Mouse (Mus musculus): ENCODE results near the gene Gm572. TPM values are rescaled to one million over a fixed set of nuclear protein-coding genes. Genes with fewer than 3 reads are reported as not detected.
A peak's percentile ranks its signal among the peaks of the same experiment; 100 is the strongest.

Gm572 gene
- polyA plus RNA-seq, 1 experiment, result 0.07 TPM

- Histone ChIP-seq H3K36me3 (ENCODE audit: control insufficient read depth, insufficient read depth, low read length) (no peaks in the 10 kb centered on the region), H3K27ac (ENCODE audit: insufficient read depth, low read length) (no peak overlapping the region), H3K4me3 (ENCODE audit: extremely low read depth, insufficient read depth, insufficient read length) (no peak overlapping the region), H3K27me3 (ENCODE audit: control insufficient read depth, insufficient read depth, low read length) (no peaks in the 10 kb centered on the region), H3K4me1 (ENCODE audit: control insufficient read depth, insufficient read depth, insufficient read length) (no peaks in the 10 kb centered on the region)
- no peak for DNase-seq (ENCODE audit: low read depth in 1 of 2, low spot score in 2 of 2)
- no peak for TF ChIP-seq CTCF (IDR thresholded peaks at IDR 0.05; ENCODE audit: extremely low read depth, insufficient read depth, insufficient read length, insufficient replicate concordance)
- no peak for TF ChIP-seq POLR2A (IDR thresholded peaks at IDR 0.05; ENCODE audit: low read depth, low read length)
- WGBS, result 73% methylated on average over 2 of the region's 2 CpGs
These were observed 7.8 kb upstream of the Gm572 start for GRCm38 (mm10) chr4:148635309-148635708.

GRCm38 (mm10) chr4:148638302-148638701 lies 4.8 kb upstream of the Gm572 start:
- TF ChIP-seq CTCF (IDR thresholded peaks at IDR 0.05; ENCODE audit: extremely low read depth, insufficient read depth, insufficient read length, insufficient replicate concordance), result no peak
- no peak for TF ChIP-seq POLR2A (IDR thresholded peaks at IDR 0.05; ENCODE audit: low read depth, low read length)
- no peak for DNase-seq (ENCODE audit: low read depth in 1 of 2, low spot score in 2 of 2)
- Histone ChIP-seq H3K27me3 (ENCODE audit: control insufficient read depth, insufficient read depth, low read length) (no peaks in the 10 kb centered on the region), H3K36me3 (ENCODE audit: control insufficient read depth, insufficient read depth, low read length) (no peaks in the 10 kb centered on the region), H3K4me1 (ENCODE audit: control insufficient read depth, insufficient read depth, insufficient read length) (no peaks in the 10 kb centered on the region; the same call in 1 of the 2 replicates), H3K4me3 (ENCODE audit: extremely low read depth, insufficient read depth, insufficient read length) (no peak overlapping the region), H3K27ac (ENCODE audit: insufficient read depth, low read length) (no peak overlapping the region)
- 21% methylated on average over 9 of the region's 9 CpGs for WGBS

GRCm38 (mm10) chr4:148639455-148639854 lies 3.7 kb upstream of the Gm572 start:
- Histone ChIP-seq H3K4me3 (ENCODE audit: extremely low read depth, insufficient read depth, insufficient read length) (no peak overlapping the region), H3K27me3 (ENCODE audit: control insufficient read depth, insufficient read depth, low read length) (no peaks in the 10 kb centered on the region), H3K4me1 (ENCODE audit: control insufficient read depth, insufficient read depth, insufficient read length) (peaks cover 7% of the 10 kb centered on the region; the same call in 1 of the 2 replicates), H3K27ac (ENCODE audit: insufficient read depth, low read length) (no peak overlapping the region), H3K36me3 (ENCODE audit: control insufficient read depth, insufficient read depth, low read length) (no peaks in the 10 kb centered on the region)
- DNase-seq (ENCODE audit: low read depth in 1 of 2, low spot score in 2 of 2), result no peak
- TF ChIP-seq CTCF (IDR thresholded peaks at IDR 0.05; ENCODE audit: extremely low read depth, insufficient read depth, insufficient read length, insufficient replicate concordance) (no peak), POLR2A (IDR thresholded peaks at IDR 0.05; ENCODE audit: low read depth, low read length) (no peak)
- 93% methylated on average over 2 of the region's 2 CpGs for WGBS

- WGBS, result 96% methylated on average over 5 of the region's 5 CpGs
- Histone ChIP-seq H3K36me3 (ENCODE audit: control insufficient read depth, insufficient read depth, low read length) (no peaks in the 10 kb centered on the region), H3K27me3 (ENCODE audit: control insufficient read depth, insufficient read depth, low read length) (no peaks in the 10 kb centered on the region), H3K4me3 (ENCODE audit: extremely low read depth, insufficient read depth, insufficient read length) (no peak overlapping the region), H3K4me1 (ENCODE audit: control insufficient read depth, insufficient read depth, insufficient read length) (peaks cover 7% of the 10 kb centered on the region; the same call in 1 of the 2 replicates), H3K27ac (ENCODE audit: insufficient read depth, low read length) (no peak overlapping the region)
- no peak for DNase-seq (ENCODE audit: low read depth in 1 of 2, low spot score in 2 of 2)
- TF ChIP-seq CTCF (IDR thresholded peaks at IDR 0.05; ENCODE audit: extremely low read depth, insufficient read depth, insufficient read length, insufficient replicate concordance) (no peak), POLR2A (IDR thresholded peaks at IDR 0.05; ENCODE audit: low read depth, low read length) (no peak)
These were observed 2.0 kb upstream of the Gm572 start for GRCm38 (mm10) chr4:148641121-148641520.

- Histone ChIP-seq H3K36me3 (ENCODE audit: control insufficient read depth, insufficient read depth, low read length) (no peaks in the 10 kb centered on the region), H3K4me3 (ENCODE audit: extremely low read depth, insufficient read depth, insufficient read length) (peak overlapping the region; percentile 32; the same call in 1 of the 2 replicates), H3K27me3 (ENCODE audit: control insufficient read depth, insufficient read depth, low read length) (no peaks in the 10 kb centered on the region), H3K4me1 (ENCODE audit: control insufficient read depth, insufficient read depth, insufficient read length) (peaks cover 7% of the 10 kb centered on the region; the same call in 1 of the 2 replicates), H3K27ac (ENCODE audit: insufficient read depth, low read length) (no peak overlapping the region)
- DNase-seq (ENCODE audit: low read depth in 1 of 2, low spot score in 2 of 2), result peak; percentile 42 to 54
- TF ChIP-seq CTCF (IDR thresholded peaks at IDR 0.05; ENCODE audit: extremely low read depth, insufficient read depth, insufficient read length, insufficient replicate concordance) (peak; percentile 71; the same call in 1 of the 2 replicates), POLR2A (IDR thresholded peaks at IDR 0.05; ENCODE audit: low read depth, low read length) (no peak)
- WGBS, result 6% methylated on average over 9 of the region's 9 CpGs
These were observed 1.0 kb downstream of the Gm572 start for GRCm38 (mm10) chr4:148644157-148644511.

- no peak for TF ChIP-seq CTCF (IDR thresholded peaks at IDR 0.05; ENCODE audit: extremely low read depth, insufficient read depth, insufficient read length, insufficient replicate concordance)
- TF ChIP-seq POLR2A (IDR thresholded peaks at IDR 0.05; ENCODE audit: low read depth, low read length), result no peak
- Histone ChIP-seq H3K36me3 (ENCODE audit: control insufficient read depth, insufficient read depth, low read length) (no peaks in the 10 kb centered on the region), H3K27ac (ENCODE audit: insufficient read depth, low read length) (no peak overlapping the region), H3K4me1 (ENCODE audit: control insufficient read depth, insufficient read depth, insufficient read length) (peaks cover 7% of the 10 kb centered on the region; the same call in 1 of the 2 replicates), H3K4me3 (ENCODE audit: extremely low read depth, insufficient read depth, insufficient read length) (no peak overlapping the region), H3K27me3 (ENCODE audit: control insufficient read depth, insufficient read depth, low read length) (no peaks in the 10 kb centered on the region)
- WGBS, result 82% methylated on average over 6 of the region's 6 CpGs
- DNase-seq (ENCODE audit: low read depth in 1 of 2, low spot score in 2 of 2), result no peak
These were observed 1.8 kb downstream of the Gm572 start for GRCm38 (mm10) chr4:148644926-148645325.

GRCm38 (mm10) chr4:148646616-148647015 lies 3.5 kb downstream of the Gm572 start:
- Histone ChIP-seq H3K27ac (ENCODE audit: insufficient read depth, low read length) (no peak overlapping the region), H3K4me1 (ENCODE audit: control insufficient read depth, insufficient read depth, insufficient read length) (peaks cover 7% of the 10 kb centered on the region; the same call in 1 of the 2 replicates), H3K27me3 (ENCODE audit: control insufficient read depth, insufficient read depth, low read length) (no peaks in the 10 kb centered on the region), H3K36me3 (ENCODE audit: control insufficient read depth, insufficient read depth, low read length) (no peaks in the 10 kb centered on the region), H3K4me3 (ENCODE audit: extremely low read depth, insufficient read depth, insufficient read length) (no peak overlapping the region)
- TF ChIP-seq CTCF (IDR thresholded peaks at IDR 0.05; ENCODE audit: extremely low read depth, insufficient read depth, insufficient read length, insufficient replicate concordance) (no peak), POLR2A (IDR thresholded peaks at IDR 0.05; ENCODE audit: low read depth, low read length) (no peak)
- 70% methylated on average over 11 of the region's 11 CpGs for WGBS
- no peak for DNase-seq (ENCODE audit: low read depth in 1 of 2, low spot score in 2 of 2)

All from spleen, adult 2 months (tissue).